Mouse (Mus musculus) kidney, postnatal 25 days (tissue): ENCODE measurements at regions not wholly inside any gene's neighbourhood (a gene's known extent, or its start where the extent isn't known, plus 50 kb on each side); places are given as distances from the start of the nearest gene placed in this dataset.
"Not testable (repeated sequence)": the region's sequence is repeated elsewhere in the genome, so short reads cannot be mapped to it uniquely, and the experiment has no call there.

Experiments
- DNase-seq, 2 experiments: peaks; one replicate each; pipeline ENCODE4 v3.0.0; 2021; ENCODE audit warnings: mixed read lengths in 2 of 2

DNA sequence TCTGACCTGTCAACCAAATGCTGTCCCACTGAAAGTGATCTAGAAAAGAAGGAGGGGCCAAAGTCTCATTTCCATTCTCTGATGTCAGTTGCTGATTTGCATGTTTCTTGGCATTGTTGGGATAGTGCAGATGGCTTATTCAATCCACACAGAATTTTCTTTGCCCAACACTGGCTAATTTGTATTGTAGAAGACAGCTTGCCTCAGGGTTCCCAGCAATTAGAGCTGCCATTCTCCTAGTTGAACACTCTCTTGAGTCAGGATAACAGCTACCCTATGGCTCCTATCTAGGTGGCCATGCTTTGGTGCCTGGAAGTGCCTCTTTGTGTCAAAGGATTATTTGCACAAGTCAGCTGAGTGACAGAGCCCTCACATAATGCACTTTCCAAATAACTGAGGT lies 569.0 kb downstream of the Lrriq3 start:
- DNase-seq: no peak

DNA sequence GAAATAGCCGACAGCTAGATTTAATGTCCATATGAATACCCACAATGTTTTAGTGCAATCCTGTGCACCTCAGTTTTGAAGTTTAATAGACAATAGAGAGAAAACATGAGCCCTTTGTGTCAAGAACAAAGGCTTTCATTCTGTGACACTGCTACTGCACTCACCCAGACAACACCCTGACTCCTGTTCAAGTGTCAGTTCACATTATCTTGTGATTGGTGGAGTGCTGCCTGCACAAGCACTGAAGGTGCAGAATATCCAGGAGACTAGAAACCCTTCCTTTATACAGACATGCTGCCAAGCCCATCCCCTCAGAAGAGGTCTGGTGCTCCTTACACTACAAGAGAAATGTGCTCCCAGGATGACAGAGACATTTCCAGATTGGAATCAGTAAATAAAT lies 579.3 kb downstream of the Lrriq3 start:
- DNase-seq: no peak

DNA sequence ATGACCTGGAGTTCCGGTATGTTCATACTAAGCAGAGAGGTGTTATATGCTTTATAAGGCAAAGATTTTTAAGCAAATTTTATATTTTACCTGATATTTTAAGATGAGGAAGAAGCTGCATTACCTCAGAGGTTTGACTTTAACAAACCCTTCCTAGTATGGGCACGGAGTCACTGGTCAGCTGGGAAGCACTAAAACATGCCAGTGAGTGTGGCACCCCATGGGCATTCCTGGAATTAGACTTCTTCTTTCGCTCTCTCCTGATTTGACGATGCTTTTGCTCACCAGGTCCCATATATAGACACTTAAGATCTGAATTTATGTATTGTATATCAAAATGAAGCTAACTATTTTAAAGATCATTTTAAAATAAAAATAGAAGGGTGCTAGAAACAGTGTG lies 587.0 kb downstream of the Lrriq3 start:
- DNase-seq: no peak

DNA sequence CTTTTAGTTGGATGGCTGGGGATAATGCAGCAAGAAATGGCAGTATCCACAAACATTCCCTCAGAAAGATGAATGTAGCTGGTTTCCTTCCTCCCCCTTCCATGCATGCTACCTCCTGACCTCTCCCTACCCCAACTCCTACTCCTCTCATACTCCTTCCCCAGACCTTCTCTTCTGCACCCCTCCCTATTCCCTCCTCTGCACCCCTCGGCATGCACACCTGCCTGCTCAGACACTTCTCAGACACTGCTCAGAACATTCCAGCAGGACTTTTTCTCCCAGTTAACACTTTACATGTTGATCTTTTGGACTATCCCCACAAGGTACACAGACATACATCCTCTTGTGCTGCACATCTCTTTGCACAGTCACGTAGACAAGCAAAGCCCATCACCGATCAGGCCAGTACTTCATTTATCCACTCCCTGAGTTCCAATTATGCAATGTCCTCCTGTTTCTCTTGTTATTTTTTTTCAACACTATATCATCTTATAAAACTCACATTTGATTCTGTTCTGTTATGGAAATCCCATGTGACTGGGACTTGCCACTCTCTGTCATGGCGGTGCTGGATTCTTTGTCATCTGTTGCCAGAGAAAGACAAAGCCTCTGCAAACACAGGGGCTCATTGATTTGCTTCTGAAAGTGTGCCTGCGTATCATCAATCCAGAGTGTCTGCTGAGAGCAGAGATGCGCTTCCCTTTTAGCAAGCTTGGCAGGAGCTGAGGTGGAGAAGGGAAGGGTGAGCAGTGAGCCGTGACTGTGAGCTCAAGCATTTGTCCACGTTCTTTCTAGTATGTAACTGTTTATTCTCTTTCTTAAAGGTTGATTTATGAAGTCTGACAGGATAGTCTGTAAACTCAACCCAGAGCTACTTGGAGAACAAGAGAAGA lies 589.9 kb downstream of the Lrriq3 start:
- peak in 1 of 2 experiments; percentile 27 for DNase-seq

DNA sequence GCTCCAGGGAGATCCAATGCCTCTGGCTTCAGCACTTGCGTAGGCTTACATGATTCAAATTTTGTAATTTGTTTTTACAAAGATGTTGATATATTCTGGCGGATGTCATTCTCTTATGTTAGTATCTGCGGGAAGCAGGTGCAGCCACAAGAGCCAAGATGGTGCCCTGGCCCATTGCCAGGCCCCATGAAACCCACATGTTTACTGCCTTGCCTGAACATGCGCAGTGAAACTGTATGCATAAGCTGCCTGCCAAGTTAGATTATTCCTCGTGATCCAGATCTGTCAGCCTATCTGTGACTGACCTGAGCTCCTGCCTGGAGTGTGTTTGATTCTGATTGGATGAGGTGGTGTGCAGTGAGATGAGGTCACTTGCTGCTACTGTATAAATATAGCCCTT lies 595.1 kb downstream of the Lrriq3 start:
- no peak for DNase-seq

DNA sequence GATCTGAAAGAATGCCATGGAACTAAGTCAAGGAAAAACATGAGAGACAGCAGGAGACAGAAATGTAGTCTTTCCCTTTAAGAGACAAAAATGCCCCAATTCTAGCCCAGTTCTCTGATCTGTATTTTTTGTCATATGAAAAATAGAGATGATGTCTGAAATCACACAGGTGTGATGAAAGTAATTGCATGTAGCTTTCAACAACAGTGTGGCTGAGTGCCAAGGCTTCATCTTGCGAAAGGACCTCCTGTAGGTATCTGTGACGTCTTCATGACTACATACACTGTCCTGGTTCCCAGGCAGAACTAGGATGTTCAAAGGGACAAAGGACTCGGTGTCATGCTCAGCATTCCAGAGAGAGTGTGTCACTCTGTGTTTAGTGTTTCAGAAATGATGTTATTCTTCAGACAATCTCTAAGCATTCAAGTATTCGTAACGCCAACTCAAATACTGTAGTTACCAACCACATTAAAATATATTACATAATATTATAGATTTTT lies 629.8 kb downstream of the Lrriq3 start:
- no peak for DNase-seq

DNA sequence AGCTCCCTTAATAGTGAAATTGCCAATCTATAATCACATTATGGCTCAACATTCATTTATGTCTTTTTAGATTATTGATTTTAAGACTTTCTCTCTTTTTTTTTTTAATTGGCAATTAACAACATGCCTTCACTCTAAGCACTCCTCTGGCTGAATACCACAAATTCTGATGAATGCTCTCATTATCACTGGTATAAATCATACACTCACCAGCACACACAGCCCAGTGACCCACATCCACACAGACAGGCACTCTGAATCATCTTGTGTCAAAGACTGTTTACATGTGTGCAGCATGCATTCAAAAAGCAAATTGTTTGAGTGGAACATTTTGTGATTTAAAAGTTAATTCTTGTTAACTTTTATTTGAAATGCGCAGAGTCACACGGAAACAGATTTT lies 649.2 kb downstream of the Lrriq3 start:
- DNase-seq: no peak

DNA sequence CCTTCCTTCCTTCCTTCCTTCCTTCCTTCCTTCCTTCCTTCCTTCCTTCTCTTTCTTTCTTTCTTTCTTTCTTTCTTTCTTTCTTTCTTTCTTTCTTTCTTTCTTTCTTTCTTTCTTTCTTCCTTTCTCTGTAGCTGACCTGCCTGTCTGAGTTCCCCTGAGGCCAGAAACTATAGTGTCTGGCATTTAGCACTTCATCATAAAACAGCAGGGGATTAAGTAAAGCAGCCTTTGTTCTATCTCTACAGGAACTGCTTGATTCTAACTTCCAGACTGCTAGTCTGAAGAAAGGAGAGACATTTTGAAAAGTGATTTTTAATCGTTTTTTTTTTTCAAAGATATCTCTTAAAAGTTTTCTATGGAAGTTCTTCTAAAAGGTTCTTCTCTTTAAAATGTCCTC lies 653.4 kb downstream of the Lrriq3 start:
- DNase-seq: not testable (repeated sequence)

DNA sequence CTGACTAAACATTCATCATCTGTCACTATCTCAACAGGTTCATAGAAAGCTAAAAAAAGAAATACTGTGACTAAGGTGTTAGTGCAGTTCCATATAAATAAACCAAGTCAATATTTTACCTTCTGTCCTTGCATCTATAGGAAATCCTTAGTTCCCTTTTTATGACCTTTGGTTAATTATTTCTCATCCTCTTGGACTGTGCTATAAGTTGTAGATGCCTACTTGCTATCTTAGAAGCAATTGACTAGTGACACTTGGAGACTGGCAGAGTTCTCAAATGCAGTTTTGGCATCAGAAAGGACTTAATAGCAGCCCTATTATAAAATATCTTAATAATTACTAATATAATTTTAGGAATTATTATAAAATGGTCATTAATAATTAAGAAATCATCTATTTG lies 654.3 kb downstream of the Lrriq3 start:
- DNase-seq: no peak

DNA sequence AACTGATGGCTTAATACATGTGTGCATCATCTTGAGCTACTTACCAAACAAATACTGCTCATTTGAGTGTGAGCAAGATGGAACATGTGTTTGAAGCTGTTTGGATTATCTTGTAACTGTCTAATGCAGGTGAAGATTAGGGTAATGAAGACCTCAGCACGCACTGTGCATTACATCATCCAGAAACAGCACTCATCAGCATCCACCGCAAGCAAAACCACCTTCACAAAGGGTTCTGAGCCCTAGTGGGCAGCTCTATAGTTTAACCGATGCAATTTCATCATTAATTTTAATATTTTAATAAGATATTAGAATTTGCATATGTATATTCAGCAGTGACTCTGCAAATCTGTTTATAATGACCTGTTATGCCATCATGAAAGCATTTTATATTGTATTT lies 664.1 kb downstream of the Lrriq3 start:
- DNase-seq: no peak

DNA sequence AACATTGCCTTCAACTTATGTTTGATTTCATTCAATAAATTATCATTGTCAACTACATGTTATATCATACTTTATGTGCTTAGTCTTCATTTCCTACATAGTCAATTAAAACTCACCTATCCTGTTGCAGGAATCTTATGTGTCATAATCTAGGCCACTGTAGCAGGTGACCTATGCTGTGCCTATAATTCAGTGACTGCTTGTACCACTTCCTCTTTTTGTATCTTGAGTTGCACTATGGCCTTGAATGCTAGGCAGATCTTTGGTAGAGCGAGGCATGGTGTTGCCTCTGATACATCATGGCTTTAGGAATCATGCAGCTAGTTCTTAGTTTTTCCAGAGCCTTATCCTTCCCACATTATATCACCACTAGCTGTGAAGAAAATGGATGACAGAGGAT lies 682.8 kb downstream of the Lrriq3 start:
- no peak for DNase-seq

DNA sequence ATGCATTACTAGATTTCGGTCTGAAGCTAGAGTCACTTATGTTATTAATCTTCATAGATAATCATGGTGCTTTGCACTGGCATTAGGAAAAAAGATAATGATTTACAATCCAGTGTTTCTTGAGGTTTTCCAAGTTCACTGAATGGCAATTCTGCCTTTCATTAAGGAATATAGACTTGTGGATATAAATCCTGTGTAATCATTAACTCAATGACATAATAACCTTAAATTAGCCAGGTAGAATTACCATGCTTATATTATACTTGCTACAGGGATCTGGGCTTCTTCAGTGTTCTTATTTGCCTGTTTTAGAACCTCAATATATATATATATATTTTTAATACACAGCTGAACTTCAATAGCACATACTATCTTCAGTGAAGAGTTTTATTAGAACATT lies 683.8 kb downstream of the Lrriq3 start:
- no peak for DNase-seq

DNA sequence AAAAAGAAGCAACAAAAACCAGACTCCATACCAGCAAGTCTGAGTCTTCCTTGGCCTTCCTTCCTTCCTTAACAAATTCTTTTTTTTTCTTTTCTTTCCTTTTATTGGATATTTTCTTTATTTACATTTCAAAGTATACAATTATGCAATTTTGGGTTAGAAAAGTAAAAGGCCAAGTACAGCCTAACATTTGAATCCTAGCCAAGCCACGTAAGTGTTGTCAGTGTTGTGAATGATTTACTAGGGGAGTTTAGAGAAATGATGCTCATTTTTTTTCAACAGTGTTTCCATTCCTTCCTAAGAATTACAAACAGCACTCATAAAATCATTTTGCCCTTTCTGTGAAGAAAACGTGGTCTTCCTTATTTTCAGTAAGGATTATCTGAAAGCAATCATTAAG lies 722.5 kb downstream of the Lrriq3 start:
- no peak for DNase-seq

DNA sequence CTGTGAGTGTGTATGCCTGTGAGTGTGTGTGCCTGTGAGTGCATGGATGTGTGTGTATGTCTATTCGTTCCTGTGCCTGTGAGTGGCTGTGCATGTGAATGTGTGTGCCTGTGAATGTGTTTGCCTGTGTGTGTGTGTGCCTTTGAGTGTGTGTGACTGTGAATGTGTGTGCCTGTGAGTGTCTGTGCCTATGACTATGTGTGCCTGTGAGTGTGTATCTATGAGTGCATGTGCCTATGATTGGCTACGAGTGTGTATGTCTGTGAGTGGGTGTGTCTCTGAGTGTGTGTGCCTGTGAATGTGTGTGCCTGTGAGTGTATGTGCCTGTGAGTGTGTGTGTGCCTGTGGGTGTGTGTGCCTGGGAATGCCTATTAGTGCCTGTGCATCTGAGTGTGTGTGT lies 731.6 kb downstream of the Lrriq3 start:
- DNase-seq: no peak

DNA sequence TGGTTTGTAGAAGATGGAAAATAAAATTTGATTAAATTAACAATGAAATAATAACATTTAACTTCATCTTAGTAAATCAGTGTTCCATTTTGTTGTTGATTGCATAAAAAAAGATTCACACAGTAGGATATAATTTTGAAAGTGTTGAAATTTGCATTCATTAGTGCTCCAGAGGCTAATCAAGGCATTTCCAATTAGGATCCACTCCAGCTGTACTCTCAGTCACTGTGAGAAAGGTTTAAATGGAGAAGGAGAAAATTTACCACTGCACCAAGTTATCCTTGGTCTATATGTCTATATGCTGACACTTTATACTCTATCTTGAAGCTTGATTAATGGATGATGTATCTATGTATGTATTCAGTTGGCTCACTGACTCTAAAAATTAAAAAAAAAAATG lies 695.3 kb upstream of the Negr1 start:
- DNase-seq: no peak

DNA sequence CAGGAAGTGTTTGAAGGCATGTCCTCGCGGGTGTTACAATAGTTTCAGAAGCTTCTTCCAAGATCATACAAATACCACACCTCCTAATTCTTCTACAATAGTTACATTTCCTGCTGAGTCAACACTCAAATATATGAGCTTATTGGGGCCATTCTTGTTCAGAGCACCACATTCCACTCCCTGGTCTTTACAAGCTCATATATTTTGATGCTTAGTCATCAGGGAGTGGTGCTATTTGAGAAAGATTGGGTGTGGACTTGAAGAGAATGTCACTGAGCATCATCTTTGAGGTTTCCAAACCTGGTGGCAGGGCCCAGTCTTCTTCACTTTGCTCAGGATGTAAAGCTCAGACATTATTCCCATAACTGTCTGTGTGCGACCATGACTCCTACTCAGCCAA lies 685.9 kb upstream of the Negr1 start:
- no peak for DNase-seq

DNA sequence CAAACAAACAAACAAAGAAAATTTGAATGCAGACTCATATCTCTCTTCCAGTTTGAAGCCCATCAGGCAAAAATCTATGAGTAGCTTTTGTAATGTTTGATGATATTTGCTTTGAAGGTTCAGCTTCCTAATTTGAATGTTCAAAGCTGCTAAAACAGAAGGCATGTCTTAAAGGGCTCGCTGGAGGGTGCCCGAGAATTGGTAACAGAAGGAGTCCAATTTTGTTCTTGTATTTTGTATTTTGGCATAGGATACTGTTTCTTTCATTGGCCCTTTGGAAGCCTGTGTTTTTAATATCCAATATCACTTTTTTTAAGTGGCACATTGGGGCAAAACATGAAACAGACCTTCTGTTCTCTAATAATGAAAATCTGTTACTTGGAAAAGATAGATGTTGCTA lies 683.2 kb upstream of the Negr1 start:
- no peak for DNase-seq

DNA sequence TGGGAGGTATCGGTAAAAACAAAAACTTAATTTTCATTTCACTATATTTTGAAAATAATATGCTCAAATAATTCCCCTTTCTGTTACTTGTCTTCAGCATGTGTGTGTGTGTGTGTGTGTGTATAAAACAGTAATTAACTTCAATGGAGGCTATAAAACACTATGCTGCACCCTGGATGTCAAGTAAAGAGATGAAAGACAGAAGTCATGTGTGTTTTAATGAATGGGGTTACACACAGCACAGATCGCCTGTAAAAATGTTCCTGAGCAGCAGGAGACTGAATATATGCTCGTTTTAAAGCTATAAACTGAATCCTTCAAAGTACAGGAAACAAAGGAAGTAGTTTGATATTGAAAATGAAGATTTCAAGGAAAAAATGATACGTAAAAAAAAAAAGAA lies 680.9 kb upstream of the Negr1 start:
- no peak for DNase-seq

DNA sequence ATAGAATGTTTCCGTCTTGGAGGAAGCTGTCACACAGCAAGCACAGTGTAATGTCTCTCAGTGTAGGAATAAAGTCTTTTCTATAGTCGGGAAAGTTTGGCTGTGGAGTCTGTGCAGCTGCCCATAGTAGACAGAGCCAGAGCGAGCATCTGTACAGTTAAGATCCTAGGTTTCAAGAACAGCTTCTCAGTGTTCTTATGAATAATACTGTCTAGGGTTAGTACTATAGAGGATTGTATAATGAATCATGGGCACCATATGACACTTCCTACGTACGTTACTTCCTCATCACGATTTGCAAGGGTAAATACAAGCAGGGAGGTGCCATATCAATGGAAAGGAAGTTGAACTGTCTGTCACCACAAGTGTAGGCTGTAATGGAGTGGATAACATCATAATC lies 645.6 kb upstream of the Negr1 start:
- no peak for DNase-seq

DNA sequence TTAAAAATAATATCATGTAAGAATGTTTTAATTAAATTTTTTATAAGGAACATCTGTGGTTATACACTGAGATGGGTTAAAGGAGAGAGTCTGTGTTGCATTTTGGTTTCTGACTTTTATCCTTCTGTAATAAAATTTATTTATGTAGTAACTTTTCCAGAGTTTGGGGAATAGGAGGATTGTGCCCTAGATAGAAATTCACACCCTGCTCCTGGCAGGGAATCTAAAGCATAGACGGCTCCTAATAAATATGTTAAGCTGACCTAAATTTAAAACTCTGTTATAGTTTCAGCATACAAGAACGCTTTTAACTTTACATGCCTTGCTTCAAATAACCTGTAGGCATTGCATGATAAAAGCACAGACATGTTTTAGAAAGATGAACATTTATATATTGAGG lies 618.7 kb upstream of the Negr1 start:
- no peak for DNase-seq

DNA sequence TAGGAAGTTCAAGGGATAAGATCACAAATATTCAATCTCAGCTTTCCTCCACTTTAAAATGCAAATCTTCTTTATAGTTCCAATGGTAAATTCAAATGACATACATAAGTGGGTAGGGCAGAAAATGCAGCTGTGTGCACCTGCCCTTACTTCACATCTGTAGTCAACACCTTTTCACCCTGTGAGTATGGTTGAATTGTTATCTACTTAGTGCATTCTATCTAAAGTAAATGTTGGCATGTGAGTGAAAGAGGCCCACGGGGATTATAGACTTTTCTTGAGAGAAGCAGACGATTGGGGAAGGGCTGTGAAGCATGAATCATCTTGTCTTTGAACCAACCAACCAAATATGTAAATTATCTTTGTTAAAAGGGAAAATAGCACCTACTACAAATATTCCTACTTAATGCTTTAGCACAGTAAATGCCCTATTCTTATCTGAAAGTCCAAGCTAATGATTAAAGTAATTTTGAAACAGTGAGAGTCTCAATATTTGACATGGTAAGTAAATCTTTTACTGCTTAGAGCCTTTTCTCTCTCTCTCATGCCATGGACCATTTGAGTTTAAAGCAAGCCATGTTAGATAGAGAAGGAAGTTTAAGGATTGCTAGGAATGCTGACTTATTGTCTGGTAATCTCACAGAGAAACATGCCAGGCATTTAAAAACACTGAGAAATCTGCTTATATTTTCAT lies 617.4 kb upstream of the Negr1 start:
- no peak for DNase-seq

DNA sequence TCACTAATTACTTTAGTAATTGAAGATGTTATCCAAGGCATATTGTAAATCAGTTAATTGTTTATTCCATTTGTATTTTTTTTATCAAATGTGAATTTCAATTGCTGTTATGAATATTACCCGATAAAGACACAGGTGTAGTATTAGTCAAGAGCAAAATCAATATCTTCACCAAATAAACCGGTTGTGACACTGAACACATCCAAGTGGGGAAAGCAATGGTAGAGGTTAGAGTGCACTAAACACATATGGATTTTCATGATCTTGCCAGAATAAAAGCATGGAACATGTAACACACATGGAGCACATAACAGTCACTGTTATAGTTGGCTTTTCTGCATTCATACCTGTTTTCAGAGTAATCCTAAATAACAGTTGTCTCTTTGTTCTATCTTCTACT lies 616.4 kb upstream of the Negr1 start:
- DNase-seq: no peak

DNA sequence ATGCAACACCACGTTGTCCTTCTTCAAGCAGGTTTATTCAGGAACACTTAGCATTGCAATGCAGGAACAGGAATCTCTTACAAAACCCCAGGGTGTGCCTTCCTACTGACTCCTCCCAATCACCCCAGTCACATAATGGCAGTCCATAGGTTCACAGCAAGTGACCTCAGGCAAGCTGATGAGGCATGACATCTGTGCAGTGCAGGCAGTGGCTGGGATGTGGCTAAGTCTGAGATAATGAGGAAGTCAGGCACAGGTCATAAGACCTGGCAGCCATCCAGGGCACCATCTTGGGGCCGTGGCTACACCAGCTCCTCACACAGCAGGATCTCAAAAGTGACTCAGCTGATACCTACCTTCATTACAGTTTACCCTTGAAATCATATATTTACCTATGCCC lies 599.1 kb upstream of the Negr1 start:
- DNase-seq: not testable (repeated sequence)

DNA sequence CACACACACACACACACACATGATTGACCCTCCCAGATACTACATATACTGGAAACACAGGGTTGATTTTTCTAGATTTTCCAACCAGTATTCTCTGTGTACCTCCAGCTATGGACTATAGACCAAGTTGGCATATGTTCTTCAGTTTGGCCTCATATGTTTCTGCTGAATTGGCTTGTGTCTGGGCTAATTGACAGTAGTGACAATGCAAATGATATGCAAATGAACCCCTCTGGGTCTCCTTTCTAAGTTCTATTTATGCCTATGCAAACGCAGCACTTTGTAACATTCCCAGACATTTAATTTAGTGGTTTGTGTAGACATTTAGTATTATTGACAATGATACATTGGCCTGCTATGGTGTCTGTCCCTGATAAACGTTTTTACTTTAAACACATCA lies 582.0 kb upstream of the Negr1 start:
- no peak for DNase-seq
